Mouse (Mus musculus) liver, postnatal 0 days (tissue): Measurements from ENCODE around the gene Rp2. TPM values are rescaled to one million over a fixed set of nuclear protein-coding genes. Genes with fewer than 3 reads are reported as not detected.

ENCODE experiments used
- ATAC-seq: fragments of 200-750 bp; cut with Nextera tagmentation; 2 replicates; pipeline ENCODE4 v1.8.0; 2017; ENCODE audit warnings: mild to moderate bottlenecking, moderate library complexity
- DNase-seq: peaks from one replicate; pipeline ENCODE4 v3.0.0-alpha.2; 2016
- H3K27ac ChIP-seq: fragments of 300-500 bp; sonication (generic); 2 replicates; pipeline ENCODE4 v1.5.1; 2014; ENCODE audit warnings: antibody characterized with exemption, moderate library complexity, mild to moderate bottlenecking, low read depth
- H3K27me3 ChIP-seq: fragments of 300-500 bp; sonication (generic); 2 replicates; pipeline ENCODE4 v1.6.1; 2014; ENCODE audit warnings: low read length, control low read depth, mixed read lengths; ENCODE audit not compliant: insufficient read depth
- H3K36me3 ChIP-seq: fragments of 300-500 bp; sonication (generic); replicated peaks from 2 replicates; pipeline ENCODE4 v1.6.1; 2014; ENCODE audit warnings: mild to moderate bottlenecking, control low read depth, low read length, moderate library complexity, mixed read lengths; ENCODE audit not compliant: insufficient read depth
- H3K4me1 ChIP-seq: fragments of 300-500 bp; sonication (generic); 2 replicates; pipeline ENCODE4 v1.6.1; 2014; ENCODE audit warnings: antibody characterized with exemption, mild to moderate bottlenecking, control low read depth; ENCODE audit not compliant: insufficient read depth
- H3K4me2 ChIP-seq: fragments of 300-500 bp; sonication (generic); 2 replicates; pipeline ENCODE4 v1.6.1; 2014; ENCODE audit warnings: low read depth, mild to moderate bottlenecking, low read length, moderate library complexity, mixed read lengths
- H3K4me3 ChIP-seq: fragments of 300-500 bp; sonication (generic); 2 replicates; pipeline ENCODE4 v1.5.1; 2014; ENCODE audit warnings: low read depth, low read length
- H3K9ac ChIP-seq: fragments of 300-500 bp; sonication (generic); replicated peaks from 2 replicates; pipeline ENCODE4 v1.6.1; 2014; ENCODE audit warnings: mild to moderate bottlenecking, moderate library complexity
- H3K9me3 ChIP-seq: fragments of 300-500 bp; sonication (generic); 2 replicates; pipeline ENCODE4 v1.6.1; 2016; ENCODE audit warnings: mild to moderate bottlenecking, control low read depth, low read length, mixed read lengths
- CTCF ChIP-seq: sonication (generic); IDR thresholded peaks from 2 replicates; pipeline ENCODE4 v1.5.1; 2016; ENCODE audit warnings: antibody characterized with exemption, low read depth
- EP300 ChIP-seq: IDR thresholded peaks from 2 replicates; pipeline ENCODE4 v1.6.1; 2016; ENCODE audit warnings: antibody characterized with exemption, low read depth, mild to moderate bottlenecking
- WGBS: fragments of 180-500 bp; shearing (Covaris S2); extraction: QIAGEN DNeasy Blood & Tissue Kit; methylation state at CpG from one replicate; pipeline ENCODE4 v1.1.7; 2014; ENCODE audit not compliant: insufficient replicate concordance; 5-methylcytosine and 5-hydroxymethylcytosine counted together
- polyA plus RNA-seq: library from polyadenylated mRNA; unstranded; fragments of >200 nt; fragmentation: Nextera tagmentation; extraction: Ambion mirVana; gene quantifications from 2 replicates; pipeline ENCODE4 v1.2.1, GENCODE M21; 2015

The Rp2 gene
- polyA plus RNA-seq, 1 experiment from 2014 or later, result 6.7 TPM

GRCm38 (mm10) chrX:20414885-20415622 is 50.8 kb downstream of the Rp2 start:
- Histone ChIP-seq H3K9me3 (no peaks in the 10 kb centered on the region), H3K4me3 (no peak overlapping the region), H3K27me3 (no peaks in the 10 kb centered on the region), H3K27ac (no peak overlapping the region), H3K4me2 (no peak overlapping the region), H3K4me1 (no peaks in the 10 kb centered on the region), H3K9ac (no peak overlapping the region), H3K36me3 (no peaks in the 10 kb centered on the region)
- DNase-seq (peak; percentile 38), ATAC-seq (peak; percentile 70)
- no peak for TF ChIP-seq EP300
- TF ChIP-seq CTCF, result no peak
- WGBS, result 70% methylated on average over 10 of the region's 10 CpGs

- TF ChIP-seq EP300, result no peak
- no peak for TF ChIP-seq CTCF
- Histone ChIP-seq H3K9me3 (no peaks in the 10 kb centered on the region), H3K36me3 (no peaks in the 10 kb centered on the region), H3K4me2 (no peak overlapping the region), H3K27ac (no peak overlapping the region), H3K27me3 (no peaks in the 10 kb centered on the region), H3K4me3 (no peak overlapping the region), H3K4me1 (no peaks in the 10 kb centered on the region), H3K9ac (no peak overlapping the region)
- ATAC-seq (no peak), DNase-seq (no peak)
- 74% methylated on average over 2 of the region's 2 CpGs for WGBS
Observed at GRCm38 (mm10) chrX:20418461-20418860, 54.2 kb downstream of the Rp2 start.

GRCm38 (mm10) chrX:20419536-20419935 is 55.3 kb downstream of the Rp2 start:
- 46% methylated on average over 4 of the region's 4 CpGs for WGBS

GRCm38 (mm10) chrX:20425140-20425838 is 61.0 kb downstream of the Rp2 start, which contains the start of gene Jade3:
TSS of gene Jade3 (plus strand) at chrX:20425688.
- peak within 1 kb of the TSS; percentile 79 for H3K4me2 ChIP-seq
- 14% methylated on average over 26 of the region's 67 CpGs for WGBS
- no peaks in the 10 kb centered on the region for H3K27me3 ChIP-seq
- no peaks in the 10 kb centered on the region for H3K9me3 ChIP-seq
- ATAC-seq (peak; percentile 94), DNase-seq (peak; percentile 84)
- no peaks in the 10 kb centered on the region for H3K36me3 ChIP-seq
- peak within 1 kb of the TSS; percentile 81 for H3K27ac ChIP-seq
- H3K9ac ChIP-seq, result peak within 1 kb of the TSS; percentile 72
- peak within 1 kb of the TSS; percentile 75 for H3K4me3 ChIP-seq
- TF ChIP-seq EP300, result no peak
- TF ChIP-seq CTCF, result peak; percentile 16; the same call in 1 of the 2 replicates
- no peaks in the 10 kb centered on the region for H3K4me1 ChIP-seq

More at GRCm38 (mm10) chrX:20419536-20419935, 55.3 kb downstream of the Rp2 start:
- Histone ChIP-seq H3K9me3 (no peaks in the 10 kb centered on the region), H3K36me3 (no peaks in the 10 kb centered on the region), H3K4me3 (no peak overlapping the region), H3K27me3 (no peaks in the 10 kb centered on the region), H3K4me1 (no peaks in the 10 kb centered on the region), H3K27ac (no peak overlapping the region), H3K9ac (no peak overlapping the region), H3K4me2 (no peak overlapping the region)
- no peak for ATAC-seq
- TF ChIP-seq EP300 (no peak), CTCF (no peak)
- DNase-seq, result no peak

- Histone ChIP-seq H3K9ac (peak overlapping the region; percentile 72), H3K27me3 (no peaks in the 10 kb centered on the region), H3K27ac (peak overlapping the region; percentile 81), H3K4me3 (peak overlapping the region; percentile 75), H3K4me2 (peak overlapping the region; percentile 79), H3K36me3 (no peaks in the 10 kb centered on the region), H3K9me3 (no peaks in the 10 kb centered on the region), H3K4me1 (no peaks in the 10 kb centered on the region)
- WGBS, result 19% methylated on average over 25 of the region's 51 CpGs
- ATAC-seq (peak; percentile 27), DNase-seq (peak; percentile 53)
- no peak for TF ChIP-seq EP300
- peak; percentile 61 for TF ChIP-seq CTCF
Observed at GRCm38 (mm10) chrX:20425839-20426449, 61.7 kb downstream of the Rp2 start.

Other genes with a start within 250 kb of the Rp2 start
- 0.40 and 0.81 TPM in 2 replicates for gene Slc9a7, start 72.7 kb upstream of the Rp2 start, polyA plus RNA-seq
- gene Jade3, start 61.2 kb downstream of the Rp2 start, polyA plus RNA-seq, result 2.0 TPM in 2 replicates
- gene Rgn, start 185.3 kb downstream of the Rp2 start, polyA plus RNA-seq, result 328 and 357 TPM in 2 replicates